Comparison of ENCODE assay signal across 12 mouse cellular contexts in genomic region chr12:89551291-89551690, GRCm38 (mm10).
DNase-seq lines count a peak whose midpoint lies in the region; ATAC-seq and TF ChIP-seq lines count a peak whose summit lies in the region.
"Had no signal": no experiment of that assay in that cellular context is flagged by ENCODE, and none has a peak within 500 bp of the region (broad histone marks: within the 10 kb centered on the region; RNA-seq: fewer than 3 reads in every experiment).

No protein-coding gene starts in this region.

- H3K27ac ChIP-seq in hindbrain, embryonic 16.5 days (ENCODE audit: low read depth, low read length), result no peak overlapping the region
- no peak overlapping the region for H3K27ac ChIP-seq in hindbrain, embryonic 12.5 days
- no peak overlapping the region for H3K27ac ChIP-seq in gastrocnemius, adult 2 months

- H3K36me3 ChIP-seq in hindbrain, embryonic 16.5 days (ENCODE audit: control insufficient read depth, insufficient read depth, low read length), result no peaks in the 10 kb centered on the region
- H3K36me3 ChIP-seq in hindbrain, embryonic 12.5 days, result no peaks in the 10 kb centered on the region

- peak; percentile 54; the same call in 1 of the 2 replicates for ATAC-seq in hindbrain, embryonic 16.5 days
- no peak for ATAC-seq in hindbrain, embryonic 12.5 days (ENCODE audit: low FRiP score)
- no peak for ATAC-seq in CD4-positive, CD25-positive, alpha-beta regulatory T cell, adult 4 months
- ATAC-seq: intestine, embryonic 16.5 days; liver, postnatal 0 days had no signal

- peak; percentile 31 for DNase-seq in right cerebral cortex, adult 18-20 months
- DNase-seq in right cerebral cortex, postnatal 25 days, result no peak
- peak; percentile 15 for DNase-seq in layer of hippocampus, adult 9-10 months (ENCODE audit: low spot score)
- no peak for DNase-seq in retina, postnatal 1 day
- DNase-seq in gastrocnemius, adult 2 months, result no peak
- DNase-seq: heart, postnatal 14 days; liver, postnatal 0 days; thymus, postnatal 36 days had no signal

- H3K4me1 ChIP-seq in hindbrain, embryonic 16.5 days (ENCODE audit: control insufficient read depth, insufficient read depth, low read depth, low read length), result no peaks in the 10 kb centered on the region
- H3K4me1 ChIP-seq in hindbrain, embryonic 12.5 days, result no peaks in the 10 kb centered on the region

- H3K4me2 ChIP-seq in hindbrain, embryonic 16.5 days (ENCODE audit: low read length), result no peak overlapping the region
- H3K4me2 ChIP-seq in hindbrain, embryonic 12.5 days (replicated peaks), result no peak overlapping the region

- H3K4me3 ChIP-seq in hindbrain, embryonic 16.5 days (ENCODE audit: low read length), result no peak overlapping the region
- no peak overlapping the region for H3K4me3 ChIP-seq in hindbrain, embryonic 12.5 days
- H3K4me3 ChIP-seq in gastrocnemius, adult 2 months, result no peak overlapping the region

- intact Hi-C loops in gastrocnemius, adult 2 months (cut with DNase I), result no loop called here

- no peaks in the 10 kb centered on the region for H3K9me3 ChIP-seq in hindbrain, embryonic 16.5 days (ENCODE audit: control insufficient read depth, low read length)
- no peaks in the 10 kb centered on the region for H3K9me3 ChIP-seq in hindbrain, embryonic 12.5 days (replicated peaks)

- no peaks in the 10 kb centered on the region for H3K27me3 ChIP-seq in hindbrain, embryonic 16.5 days (replicated peaks; ENCODE audit: control insufficient read depth, insufficient read depth, low read length)
- no peaks in the 10 kb centered on the region for H3K27me3 ChIP-seq in hindbrain, embryonic 12.5 days

- 68% methylated on average over 2 of the region's 2 CpGs for WGBS in hindbrain, embryonic 16.5 days
- WGBS in hindbrain, embryonic 12.5 days, result 87% methylated on average over 2 of the region's 2 CpGs

- no peak for TF ChIP-seq CTCF in gastrocnemius, adult 2 months (IDR thresholded peaks at IDR 0.05)

- H3K9ac ChIP-seq in hindbrain, embryonic 16.5 days (ENCODE audit: low read depth, low read length), result no peak overlapping the region
- no peak overlapping the region for H3K9ac ChIP-seq in hindbrain, embryonic 12.5 days
- H3K9ac ChIP-seq: liver, postnatal 0 days had no signal

Comparison
In these comparisons a context has a peak if more than half of its experiments do, and no peak if none do; other contexts are left out.
1. DNase-seq: peak in right cerebral cortex, adult 18-20 months (single experiment) and layer of hippocampus, adult 9-10 months (single experiment); none in right cerebral cortex, postnatal 25 days (single experiment), retina, postnatal 1 day (single experiment) and gastrocnemius, adult 2 months (single experiment).